Mouse (Mus musculus): ENCODE measurements around the gene Tspan13.

- TF ChIP-seq CTCF (IDR thresholded peaks at IDR 0.05; ENCODE audit: control insufficient read depth, insufficient read depth, insufficient replicate concordance, low read depth, low read length) (no peak), POLR2A (IDR thresholded peaks at IDR 0.05; ENCODE audit: control insufficient read depth, low read depth, low read length) (no peak)
These were observed 30.6 kb upstream of the Tspan13 start for GRCm38 (mm10) chr12:36072860-36073259.

All from testis, adult 2 months (tissue).